Mouse (Mus musculus) right cerebral cortex, adult 18-20 months (tissue): ENCODE measurements around the gene Slc25a41.

ENCODE experiments used
- DNase-seq: peaks from one replicate; pipeline ENCODE4 v3.0.0; 2022; ENCODE audit warnings: mixed read lengths

The Slc25a41 gene

DNA sequence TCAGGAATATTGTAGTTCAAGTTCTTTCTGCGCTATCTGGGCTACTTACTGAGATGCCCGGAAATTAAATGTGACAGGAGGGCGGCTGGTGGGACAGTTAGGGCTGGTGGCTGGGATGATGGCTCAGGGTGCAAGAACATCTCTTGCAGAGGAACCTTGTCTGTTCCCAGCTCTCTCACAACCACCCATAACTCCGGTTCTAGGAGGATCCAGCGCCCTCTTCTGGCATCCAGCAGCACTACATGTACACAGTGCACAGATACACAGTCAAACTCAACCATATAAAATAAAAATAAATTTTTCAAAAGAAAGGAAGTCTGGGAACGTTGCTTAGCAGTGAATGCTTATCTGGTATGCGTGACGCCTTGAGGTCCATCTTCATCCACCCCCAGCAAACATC lies 2.5 kb downstream of the Slc25a41 start:
- DNase-seq, result no peak

DNA sequence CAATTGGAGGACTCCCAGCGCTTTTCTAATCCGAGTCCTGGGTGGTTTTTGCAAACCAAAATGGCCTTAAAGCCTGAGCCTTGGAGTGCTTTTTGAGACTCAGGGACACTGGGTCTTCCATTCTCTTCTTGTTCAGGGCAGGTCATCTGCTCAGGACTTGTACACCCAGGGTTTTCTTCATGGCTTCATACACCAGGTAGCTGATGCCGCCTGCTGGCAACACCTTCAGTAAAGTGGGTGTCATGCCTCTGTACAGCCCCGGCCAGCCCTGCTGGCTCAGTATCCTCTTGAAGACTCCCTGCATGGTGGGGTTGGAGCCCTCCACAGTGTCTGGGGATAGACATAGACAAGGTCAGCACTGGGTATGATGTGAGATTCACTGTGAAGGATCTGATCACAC lies 8.6 kb downstream of the Slc25a41 start:
- no peak for DNase-seq

DNA sequence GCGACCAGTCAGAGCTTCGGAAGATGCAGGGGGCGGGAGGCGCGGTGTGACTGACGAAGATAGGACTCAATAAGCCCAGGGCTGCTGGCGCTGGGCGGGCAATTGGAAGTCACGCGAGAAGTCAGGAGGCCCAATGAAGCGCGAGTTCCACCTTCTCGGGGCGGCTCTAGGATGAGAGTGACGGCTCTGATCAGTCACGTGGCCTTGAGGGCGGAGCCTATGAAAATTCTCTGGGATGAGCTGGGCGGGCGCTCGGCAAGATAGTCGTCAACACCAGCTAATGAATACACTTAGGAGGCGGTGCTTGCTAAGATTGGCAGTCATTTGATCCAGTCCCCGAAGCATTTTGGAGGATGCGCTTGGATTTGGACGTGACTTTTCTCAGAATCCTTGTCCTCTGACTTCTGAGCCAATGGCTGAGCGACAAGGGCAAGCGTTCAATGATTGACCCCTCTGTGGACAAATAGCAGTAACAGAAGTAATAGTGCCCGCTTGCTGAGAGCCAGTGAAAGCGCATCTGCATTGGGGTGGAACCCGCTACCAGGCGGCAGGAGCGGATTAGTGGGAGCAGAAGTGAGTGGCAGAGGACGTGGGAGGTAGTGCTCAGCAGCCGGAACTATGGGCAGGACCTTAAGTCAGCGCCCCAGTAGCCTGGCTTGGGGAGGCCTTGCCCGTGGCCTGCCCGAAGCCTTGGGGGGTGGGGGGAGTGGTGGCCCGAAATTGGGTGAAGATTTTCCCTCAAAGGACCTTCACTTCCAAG lies 9.6 kb downstream of the Slc25a41 start:
- peak; percentile 100 for DNase-seq

DNA sequence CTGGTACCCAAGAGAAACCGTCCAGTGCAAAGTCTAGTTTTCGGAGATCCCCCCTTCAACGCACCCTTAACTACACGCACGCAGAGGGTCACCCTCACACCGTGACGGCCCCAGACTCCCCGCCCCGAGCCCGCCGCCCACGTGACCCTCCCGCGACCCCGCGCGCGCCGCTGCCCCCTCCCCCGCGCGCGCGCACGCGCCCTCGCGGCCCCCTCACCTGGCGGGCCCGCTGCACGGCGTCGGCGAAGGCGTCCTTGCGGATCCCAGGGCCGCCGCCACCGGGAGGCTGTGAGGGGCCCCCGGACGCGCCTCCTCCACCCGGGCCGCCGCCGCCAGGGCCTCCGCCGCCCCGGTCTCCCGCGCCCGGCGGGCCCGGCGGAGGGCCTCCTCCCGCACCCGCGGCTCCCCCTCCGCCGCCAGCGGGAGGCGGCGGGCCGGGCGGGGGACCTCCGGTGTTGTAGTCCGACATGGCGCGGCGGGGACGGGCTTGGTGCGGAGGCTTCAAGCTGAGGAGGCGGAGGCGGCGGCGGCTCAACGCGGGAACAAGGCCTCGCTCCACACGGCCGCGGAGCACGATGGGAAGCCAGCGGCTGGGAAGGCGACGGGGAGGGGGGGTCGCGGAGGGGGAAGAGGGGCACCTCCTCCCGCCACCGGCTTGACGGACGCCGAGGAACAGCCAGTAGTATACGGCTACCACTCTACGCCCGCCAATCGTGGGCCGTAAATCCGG lies 10.4 kb downstream of the Slc25a41 start, which contains the start of gene Khsrp:
Gene Khsrp, minus strand, starts transcription at position 592 of the 730 bp plus-strand sequence.
- DNase-seq, result peak; percentile 29

DNA sequence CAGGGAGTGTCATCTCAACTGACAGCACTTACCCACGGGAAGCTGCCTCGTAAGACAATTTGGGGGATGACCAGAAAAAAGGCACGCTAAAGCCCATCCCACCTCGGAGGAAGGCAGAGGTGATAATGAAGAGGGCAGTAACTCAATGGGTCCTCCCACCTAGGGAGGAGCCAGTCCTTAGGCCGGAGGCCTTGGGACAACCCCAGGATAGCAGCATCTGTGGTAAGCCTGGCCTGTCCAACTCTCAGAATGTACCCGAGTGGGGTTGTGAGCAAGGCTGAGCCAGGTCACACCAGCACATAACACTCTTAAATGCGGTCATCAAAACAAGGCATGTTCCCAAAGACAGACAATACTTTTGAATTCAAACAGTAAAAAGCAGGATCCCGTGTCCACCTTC lies 11.8 kb downstream of the Slc25a41 start:
- DNase-seq, result no peak

DNA sequence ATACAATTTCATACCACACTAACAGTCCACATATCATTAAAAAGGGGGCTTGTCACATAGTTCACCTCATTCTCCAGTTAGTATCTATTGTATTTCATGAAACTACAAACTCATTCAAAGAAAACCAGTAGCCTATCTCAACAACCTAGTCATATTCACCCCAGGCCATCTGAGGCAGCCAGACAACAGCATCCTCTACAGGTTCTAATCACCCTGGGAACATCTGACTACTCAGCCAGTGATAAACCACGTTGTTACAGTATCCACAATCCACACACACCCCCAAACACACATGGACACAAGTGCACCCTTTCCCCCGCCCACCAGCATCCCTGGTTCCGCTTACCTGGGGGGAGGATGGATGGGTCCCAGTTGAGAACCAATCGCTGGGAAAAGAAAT lies 14.0 kb downstream of the Slc25a41 start:
- DNase-seq, result no peak

DNA sequence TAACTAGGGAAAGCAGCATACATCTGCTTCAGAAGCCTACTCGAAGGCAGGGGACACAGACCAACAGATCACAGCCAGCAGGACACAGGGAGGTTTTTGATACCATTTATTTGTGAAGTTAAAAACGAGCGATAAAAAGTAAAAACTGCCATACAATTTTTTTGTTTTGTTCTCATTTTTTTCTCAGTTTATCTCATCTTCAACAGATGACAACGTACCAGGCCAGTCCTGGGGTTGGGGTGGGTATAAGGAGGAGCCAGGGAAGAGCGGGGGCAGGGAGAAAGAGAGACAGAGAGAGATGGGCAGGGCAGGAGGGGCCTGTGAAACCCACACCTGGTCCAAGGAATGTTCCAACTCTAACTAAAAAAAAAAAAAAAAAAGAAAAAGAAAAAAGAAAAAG lies 20.5 kb downstream of the Slc25a41 start:
- DNase-seq, result no peak

DNA sequence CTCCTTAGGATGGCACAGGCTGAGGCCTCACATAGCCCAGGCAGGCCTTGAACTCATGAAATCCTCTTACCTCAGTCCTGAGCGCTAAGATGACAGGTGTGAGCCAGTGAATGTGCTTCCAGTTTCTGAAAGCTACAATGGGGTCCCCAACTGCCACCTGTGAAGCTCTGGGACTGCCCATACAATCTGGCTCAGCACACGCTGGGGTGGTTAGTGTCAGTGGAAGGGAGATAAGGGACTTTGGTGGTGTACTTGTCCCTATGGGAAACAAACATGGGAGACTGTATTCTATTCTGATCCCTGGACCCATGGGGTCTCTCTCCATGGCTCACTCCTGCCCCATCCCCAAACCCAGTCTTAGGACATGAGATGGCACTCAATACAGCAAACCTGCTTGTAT lies 21.8 kb downstream of the Slc25a41 start:
- DNase-seq, result no peak

DNA sequence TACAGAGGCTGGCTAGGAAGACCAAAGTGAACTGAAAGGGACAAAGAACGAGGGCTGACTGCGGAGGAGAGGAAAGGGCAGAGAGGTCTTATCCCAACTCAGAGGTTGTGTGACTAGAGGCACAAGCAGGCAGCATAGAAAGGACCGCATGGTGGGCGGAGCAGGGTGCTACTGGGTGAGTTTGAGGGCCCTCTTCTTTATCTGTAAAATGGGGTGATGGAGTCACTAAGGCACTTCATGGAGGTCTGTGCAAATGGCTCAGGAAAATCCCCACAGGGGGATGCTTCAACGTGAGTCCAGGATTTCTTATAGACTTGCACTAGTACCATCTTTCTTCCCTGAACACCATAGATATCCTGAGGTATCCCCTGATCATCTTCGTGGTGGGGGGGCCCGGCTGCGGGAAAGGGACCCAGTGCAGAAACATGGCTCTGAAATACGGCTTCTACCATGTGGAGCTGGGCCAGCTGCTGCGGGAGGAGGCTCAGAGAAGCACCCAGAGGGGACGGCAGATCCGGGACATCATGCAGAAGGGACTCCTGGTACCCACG lies 29.1 kb downstream of the Slc25a41 start:
- no peak for DNase-seq

DNA sequence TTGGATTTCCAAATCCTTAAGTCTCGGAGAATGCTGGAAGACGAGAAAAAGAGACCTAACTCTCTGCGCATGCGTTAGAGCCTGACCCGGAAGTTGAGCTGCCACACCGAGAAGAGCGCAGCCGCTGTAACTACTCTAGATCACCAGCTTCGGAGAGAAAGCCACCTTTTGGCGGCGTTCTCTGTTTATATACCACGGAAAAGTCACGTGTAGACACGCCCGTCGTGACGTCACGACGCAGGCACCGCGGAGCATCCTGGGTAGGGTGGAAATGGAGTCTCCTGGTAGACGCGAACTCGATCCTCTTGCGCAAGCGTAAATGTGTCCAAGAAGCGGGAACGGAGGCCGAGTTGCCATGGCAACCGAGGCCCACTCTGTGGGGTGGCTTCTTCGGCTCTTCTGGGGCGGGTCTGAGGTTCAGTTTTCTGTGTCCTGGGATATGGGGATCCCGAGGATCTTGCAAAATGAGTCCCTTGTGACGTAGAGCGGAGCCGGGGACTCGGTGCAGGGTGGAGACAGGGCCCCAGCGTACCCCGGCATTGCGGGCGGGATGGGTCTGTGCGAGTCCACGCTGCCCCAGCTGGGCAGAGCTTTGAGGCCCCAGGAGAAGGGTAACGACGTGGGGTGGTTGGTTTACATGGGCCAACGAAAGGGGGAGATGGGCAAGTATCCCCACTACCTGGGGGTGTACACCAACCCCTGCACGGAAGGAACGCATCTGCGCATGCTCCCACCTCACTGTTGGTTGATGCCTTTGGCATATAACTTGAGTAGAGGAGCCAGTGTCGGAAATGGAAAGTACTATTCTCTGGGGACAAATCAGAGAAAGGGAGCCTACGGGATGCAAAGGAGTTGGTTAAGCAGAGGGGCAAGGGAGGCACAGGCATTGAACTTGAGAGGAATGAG lies 30.0 kb downstream of the Slc25a41 start, which contains the start of the genes Gtf2f1 and Gm17949:
Gene Gtf2f1, minus strand, starts transcription at position 53 of the 906 bp plus-strand sequence.
Gene Gm17949, plus strand, starts transcription at position 234 of the 906 bp plus-strand sequence.
- peak; percentile 96 for DNase-seq

DNA sequence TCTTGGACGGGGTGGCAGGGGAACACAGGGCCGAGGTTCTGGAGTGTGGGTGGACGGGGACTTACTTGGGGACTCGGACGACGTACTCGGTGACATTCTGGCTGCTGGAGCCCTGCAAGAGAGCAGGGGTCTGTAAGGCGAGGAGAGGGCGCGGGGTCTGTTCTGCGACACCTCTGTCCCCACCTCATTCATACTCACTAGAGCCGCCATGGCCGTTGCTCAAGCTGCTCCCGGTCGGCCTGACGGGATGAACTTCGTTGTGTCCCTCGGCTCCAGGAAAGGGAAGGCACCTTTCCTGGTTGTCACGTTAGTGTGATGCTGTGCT lies 30.6 kb downstream of the Slc25a41 start:
- no peak for DNase-seq

DNA sequence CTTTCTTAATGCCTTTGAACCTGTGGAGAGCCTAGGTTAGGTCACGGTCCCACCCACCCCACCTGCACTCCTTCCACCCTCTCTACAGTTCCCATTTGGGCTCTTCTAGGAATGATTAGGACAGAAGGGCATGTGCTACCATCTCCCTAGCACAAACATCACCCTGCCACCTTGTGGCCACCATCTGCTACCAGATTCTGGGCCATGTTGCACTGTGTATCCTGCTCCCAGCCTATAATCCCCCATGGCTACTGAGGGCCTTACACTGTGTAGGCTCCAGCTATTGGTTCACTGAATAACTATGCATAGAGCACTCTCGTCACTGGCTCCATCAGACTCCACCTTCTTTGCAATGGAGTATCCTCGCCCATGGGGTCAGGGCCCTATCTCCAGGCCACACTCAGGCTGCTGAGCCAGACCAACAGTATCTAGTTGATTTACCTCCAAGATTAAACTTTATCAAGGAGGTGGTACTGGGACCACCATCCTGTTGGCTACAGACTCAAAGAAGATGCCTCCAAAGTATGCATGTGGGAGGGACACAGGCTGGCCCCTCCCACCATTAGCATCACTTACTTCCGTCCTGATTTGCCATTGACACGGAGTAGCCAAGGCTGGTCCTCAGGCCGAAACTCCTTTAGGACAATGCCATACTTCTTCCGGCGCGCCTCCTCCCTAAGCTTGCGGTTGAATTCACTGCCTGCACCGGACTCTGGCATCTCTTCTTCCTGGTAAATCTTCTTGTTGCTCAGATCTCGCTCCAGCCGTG lies 34.1 kb downstream of the Slc25a41 start:
- DNase-seq, result no peak

DNA sequence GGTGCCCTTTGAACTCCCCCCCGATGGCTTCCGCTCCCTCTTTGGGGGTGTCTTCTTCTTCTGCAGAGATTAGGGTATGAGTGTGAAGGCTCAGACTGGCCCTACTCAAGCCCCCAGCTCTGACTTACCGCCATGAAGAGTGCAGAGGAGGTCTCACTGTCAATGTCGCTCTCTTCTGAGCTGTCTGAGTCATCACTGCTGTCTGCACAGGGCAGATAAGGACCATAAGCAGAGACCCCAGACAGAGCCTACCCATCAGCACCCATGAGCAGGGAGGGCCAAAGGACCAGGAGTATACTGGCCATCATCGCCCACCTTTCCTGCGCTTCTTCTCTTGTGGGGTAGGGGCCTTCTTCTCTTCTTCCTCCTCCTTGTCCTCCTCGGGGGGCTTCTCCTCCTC lies 37.5 kb downstream of the Slc25a41 start:
- DNase-seq, result no peak

DNA sequence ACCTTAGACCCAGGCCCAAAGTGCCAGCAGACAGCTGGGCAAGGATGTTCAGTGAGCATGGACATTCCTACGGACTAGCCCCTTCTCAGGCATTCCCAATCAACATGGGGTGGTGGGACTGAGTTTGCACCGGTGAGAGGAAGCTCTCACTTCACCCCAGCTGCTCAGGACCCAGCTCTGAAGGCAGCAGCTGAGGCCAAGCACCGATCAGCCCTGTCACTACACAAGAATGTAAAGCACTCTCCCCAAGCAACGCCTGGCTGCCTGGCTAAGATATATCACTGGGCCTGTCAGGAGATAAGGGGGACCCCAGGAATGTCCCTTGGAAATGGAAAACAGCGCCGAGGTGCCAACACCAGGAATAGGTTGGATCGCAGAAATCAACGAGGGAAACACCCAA lies 40.2 kb downstream of the Slc25a41 start:
- DNase-seq, result no peak

DNA sequence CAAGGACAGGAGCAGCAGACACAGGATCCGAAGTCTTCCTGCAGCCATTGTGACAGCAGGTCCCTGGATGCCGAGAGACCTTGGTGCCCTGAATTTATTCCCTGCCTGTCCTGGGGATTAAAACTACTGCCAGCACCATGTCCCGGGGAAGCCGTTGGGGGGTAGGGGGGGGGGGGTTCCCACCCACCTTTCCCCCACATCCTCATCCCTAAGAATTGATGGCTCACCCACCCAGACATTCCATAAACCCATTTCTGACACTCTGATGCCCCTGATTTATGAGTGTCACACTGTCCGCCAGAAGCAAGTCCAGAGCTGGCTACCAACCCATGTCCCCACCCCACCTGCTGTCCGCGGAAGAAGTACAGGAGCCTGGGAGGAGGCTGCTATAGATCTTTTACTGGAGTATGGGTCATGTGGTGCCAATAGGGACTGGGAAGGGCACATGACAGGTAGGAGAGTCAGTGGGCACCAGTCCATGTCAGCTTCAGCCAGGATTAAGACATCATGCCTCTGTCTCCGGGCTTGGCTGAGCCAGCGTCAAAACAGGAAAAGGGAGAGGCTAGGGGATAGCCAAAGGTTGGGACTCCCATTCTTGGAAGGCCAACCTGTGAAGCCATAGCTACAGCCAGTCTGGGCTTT lies 41.4 kb downstream of the Slc25a41 start, which contains the start of gene Pspn:
Gene Pspn, minus strand, starts transcription at position 51 of the 642 bp plus-strand sequence.
- no peak for DNase-seq

DNA sequence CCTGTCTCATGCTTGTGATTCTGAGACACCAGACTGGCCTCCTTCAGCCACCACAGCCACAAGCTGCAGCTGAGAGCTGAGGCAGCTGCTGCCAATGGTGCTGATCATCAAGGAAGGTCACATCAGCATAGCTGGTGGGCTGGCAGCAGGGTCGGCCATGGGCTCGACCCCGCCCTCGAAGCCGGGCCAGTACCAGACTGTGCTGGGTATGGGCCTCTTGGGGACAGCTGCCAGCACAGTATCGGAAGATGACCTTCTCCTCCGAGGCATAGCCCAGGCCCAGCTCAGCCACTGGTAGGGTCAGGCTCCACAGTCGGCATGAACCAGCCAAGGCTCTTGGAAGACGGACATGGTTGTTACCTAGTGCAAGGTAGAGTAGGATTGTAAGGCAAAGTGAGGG lies 42.0 kb downstream of the Slc25a41 start:
- no peak for DNase-seq

DNA sequence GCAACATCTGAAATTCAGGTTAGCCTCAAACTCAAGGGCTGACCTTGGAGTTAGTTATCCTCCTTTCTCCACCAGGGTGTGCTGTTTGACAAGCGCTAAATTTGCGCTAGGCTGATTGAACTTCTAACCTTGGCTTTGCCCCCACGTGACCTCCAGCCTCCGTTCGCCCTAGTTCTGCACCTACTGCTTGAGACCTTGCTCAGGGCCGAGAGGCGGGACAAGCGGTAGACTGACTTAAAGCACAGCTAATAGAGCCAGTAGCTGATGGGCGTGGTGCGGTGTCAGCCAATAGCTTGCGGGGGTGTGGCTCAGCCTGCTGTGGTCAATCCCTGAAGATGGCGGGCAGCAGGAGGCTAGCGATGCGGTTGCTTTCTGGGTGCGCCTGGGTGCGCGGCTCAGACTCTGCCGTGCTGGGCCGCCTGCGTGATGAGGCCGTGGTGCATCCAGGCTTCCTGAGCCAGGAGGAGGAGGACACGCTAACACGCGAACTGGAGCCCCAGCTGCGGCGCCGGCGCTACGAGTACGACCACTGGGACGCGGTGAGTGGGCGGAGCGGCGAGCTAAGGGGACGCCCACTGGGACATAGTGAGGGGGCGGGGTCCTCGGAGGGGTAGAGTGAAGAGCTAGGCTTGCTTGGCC lies 44.3 kb downstream of the Slc25a41 start, which contains the start of gene Alkbh7:
Gene Alkbh7, plus strand, starts transcription at position 311 of the 639 bp plus-strand sequence.
- peak; percentile 96 for DNase-seq

DNA sequence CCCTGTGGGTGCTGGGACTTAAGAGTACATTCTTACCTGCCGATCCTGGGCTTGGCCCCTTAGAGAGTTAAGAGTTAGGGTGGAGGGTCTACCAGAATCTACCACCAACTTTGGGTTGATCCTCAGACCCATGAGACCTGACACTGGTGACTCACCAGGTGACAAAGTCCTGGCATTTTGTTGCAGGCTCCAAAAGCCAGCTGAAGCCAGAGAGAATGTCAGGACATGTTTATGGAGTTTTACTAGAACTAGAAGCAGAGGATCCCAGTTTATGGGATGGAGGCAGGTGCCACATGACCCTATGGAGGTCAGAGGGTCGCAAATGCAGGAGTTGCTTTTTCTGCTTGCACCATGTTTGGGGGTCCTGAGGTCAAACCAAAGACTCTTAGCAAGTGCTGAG lies 44.9 kb downstream of the Slc25a41 start:
- DNase-seq, result no peak

DNA sequence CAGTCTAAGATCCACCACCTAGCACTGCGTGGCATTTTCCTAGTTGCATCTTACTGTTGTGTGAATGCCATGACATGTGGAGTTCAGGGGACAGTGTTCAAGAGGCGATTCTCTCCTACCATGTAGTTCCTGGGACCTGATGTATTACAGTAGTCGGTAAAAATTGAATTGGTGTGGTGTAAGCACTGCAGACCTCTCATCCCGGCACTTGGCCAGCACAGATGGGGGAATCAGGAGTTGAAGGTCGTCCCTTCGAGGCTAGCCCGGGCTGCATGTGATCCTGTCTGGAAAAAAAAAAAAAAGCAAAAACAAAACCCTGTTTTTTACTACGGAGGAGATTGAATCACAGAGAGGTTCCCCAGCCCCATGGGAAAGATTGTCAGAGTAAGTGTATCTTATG lies 46.4 kb downstream of the Slc25a41 start:
- no peak for DNase-seq

DNA sequence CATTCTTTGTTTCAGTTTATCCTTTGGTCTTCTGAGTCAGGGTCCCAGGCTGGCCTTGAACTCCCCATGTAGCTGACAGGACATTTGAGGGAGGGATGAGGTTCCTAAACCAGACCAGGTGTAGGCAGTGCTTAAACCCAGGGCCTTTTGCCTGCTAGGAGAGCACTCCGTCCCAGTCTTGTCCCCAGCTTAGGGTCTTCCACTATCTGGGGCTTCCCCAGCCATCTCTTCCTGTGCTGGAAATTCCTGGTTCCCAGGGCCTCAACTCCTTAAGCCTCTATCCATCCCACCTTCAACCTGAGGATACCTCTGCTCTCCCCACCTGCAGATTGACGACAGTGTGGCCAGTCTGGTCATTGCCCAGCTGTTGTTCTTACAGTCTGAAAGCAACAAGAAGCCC lies 50.5 kb downstream of the Slc25a41 start:
- DNase-seq, result no peak
